Mouse (Mus musculus) lung, postnatal 25 days (tissue): ENCODE data around the gene Eif4b.

ENCODE experiments used
- DNase-seq: peaks from one replicate; pipeline ENCODE4 v3.0.0; 2022; ENCODE audit warnings: low spot score

Eif4b gene

DNA sequence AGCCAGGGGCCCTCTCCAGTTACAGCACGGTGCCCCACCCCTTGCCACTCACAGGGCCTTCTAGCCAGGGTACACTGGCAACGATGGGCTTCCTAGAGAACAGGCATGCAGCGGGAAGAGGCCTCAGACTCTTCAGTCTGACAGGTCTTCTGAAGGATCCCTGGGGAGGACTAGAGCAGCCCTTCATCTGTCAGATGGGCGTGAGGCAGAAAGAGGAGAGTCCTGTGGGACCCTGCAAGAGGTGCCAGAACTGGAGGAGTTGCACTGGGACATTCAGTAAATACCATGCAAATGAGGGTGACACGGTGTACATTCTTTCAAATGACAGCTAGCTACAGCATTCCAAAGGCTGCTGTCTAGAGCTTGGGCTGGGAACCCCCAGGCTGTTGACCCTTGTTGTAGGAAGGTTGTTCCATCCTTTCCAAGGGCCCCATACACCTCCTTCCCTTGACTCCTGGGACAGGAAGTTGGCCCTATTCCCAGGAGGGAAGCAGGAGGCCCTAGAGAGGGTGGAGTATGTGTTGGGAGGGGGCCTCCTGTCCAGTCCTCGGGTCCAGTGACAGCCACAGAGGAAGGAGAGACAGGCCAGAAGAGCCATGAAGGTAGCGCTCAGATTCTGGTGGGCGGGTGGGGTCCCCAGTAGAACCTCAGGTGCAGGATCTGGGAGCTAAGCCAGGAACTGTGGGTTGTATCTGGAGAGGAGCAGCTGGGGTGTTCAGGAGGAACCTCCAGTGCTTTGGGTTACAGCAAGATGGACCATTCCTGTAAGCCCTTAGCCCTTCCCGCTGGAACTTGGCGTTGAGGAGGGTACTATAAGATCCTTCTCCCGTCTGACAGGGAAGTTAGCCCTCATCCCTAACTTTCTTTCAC lies 28.3 kb downstream of the Eif4b start:
- DNase-seq: peak; percentile 91

GRCm38 (mm10) chr15:102102548-102103121 lies 29.1 kb downstream of the Eif4b start:
- peak; percentile 80 for DNase-seq

- peak; percentile 80 for DNase-seq
These were observed 29.9 kb downstream of the Eif4b start for GRCm38 (mm10) chr15:102103371-102103946.

DNA sequence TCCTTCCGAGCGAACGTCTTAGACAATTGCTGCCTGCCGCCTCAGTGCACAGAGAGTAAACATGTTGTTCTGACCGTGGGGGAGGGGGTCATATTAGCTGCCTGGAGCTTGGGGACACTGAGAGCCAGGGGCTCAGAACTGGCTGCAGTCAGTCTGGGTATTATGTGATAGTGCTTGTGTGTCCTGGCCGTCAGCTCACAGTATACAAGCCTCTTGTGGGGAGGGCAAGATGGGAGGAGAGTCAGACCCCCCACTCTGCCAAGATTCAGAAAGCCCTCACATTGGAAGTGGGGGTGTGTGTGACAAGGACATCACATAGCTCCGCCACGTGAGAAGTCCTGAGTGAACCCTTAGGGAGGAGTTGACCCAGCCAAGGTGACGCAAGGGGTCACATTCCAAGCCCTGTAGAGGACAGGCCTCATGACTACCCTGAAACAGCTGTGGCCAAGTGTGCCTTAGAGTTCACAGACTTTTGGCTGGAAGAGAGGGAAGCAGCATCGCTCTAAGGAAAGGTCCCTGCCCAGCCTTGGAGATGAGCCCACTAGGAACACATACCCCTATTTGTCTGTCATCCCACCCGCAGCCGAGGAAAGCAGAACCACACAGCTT lies 30.5 kb downstream of the Eif4b start:
- peak; percentile 93 for DNase-seq

DNA sequence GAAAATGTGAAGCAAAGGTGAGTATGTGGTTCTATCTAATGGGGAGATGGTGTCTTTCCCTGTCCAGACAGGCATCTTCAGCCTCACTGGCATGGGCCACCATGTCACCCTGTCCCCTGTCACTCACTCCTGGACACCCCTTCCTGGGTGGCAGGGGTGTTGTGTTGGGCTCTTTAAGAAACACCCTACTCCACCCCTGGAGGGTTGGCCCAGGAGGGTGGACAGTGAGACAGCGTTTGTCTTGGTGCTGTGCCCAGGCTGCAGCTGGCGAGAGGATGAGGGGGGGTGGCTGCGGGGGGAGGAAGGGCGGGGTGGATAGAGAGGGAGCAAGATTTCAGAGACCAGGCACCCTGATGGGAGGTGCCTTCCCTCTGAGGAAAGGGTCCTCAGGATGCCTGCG lies 31.8 kb downstream of the Eif4b start:
- peak; percentile 86 for DNase-seq

DNA sequence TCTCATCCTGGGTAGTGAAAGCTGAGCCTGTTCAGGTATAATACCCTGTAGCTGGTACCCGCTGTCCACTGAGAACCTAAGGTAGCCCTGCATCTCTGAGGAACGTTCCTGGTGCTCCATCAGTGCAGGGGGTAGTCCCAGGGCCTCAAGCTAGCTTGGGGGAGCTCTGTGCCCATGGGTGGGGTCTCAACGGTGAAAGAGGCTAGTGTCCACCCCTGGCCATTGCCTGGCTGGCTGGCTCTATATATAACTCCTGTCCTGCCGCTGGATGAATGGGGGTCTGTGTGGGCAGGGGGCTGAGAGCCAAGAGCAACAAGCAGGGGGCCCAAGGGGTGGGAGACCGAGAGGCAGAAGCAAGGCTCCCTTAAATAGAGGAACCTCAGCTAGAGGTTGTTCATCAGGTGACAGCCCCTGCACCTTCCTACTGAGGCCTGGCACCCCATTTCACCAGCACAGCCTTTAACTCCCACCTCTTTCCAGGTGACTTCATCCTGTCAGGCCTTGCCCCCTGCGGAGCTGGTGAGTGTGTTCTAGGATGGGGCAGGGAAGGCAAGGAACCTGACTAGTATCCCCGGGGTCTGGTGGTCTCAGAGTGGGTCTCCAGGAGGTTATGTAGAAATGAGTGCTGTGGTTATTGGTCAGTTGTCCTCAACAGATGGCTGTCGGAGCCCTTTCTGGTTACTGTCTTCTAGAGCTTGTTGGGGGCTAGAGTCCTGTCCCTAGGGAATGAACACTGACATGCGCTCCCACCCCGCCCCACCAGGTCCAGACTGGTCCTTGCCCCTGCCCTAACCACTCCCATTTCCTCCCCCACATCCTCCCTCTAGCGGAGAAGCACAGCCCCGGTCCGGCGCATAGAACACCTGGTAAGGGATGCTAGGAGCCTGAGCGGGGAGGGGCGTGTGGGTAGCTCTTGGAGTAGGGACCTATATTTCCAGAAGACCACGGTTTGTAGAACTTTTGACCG lies 32.5 kb downstream of the Eif4b start:
- DNase-seq: no peak

GRCm38 (mm10) chr15:102106754-102107456 lies 33.3 kb downstream of the Eif4b start:
- no peak for DNase-seq

- DNase-seq: no peak
These were observed 34.4 kb downstream of the Eif4b start for GRCm38 (mm10) chr15:102107689-102108573.

DNA sequence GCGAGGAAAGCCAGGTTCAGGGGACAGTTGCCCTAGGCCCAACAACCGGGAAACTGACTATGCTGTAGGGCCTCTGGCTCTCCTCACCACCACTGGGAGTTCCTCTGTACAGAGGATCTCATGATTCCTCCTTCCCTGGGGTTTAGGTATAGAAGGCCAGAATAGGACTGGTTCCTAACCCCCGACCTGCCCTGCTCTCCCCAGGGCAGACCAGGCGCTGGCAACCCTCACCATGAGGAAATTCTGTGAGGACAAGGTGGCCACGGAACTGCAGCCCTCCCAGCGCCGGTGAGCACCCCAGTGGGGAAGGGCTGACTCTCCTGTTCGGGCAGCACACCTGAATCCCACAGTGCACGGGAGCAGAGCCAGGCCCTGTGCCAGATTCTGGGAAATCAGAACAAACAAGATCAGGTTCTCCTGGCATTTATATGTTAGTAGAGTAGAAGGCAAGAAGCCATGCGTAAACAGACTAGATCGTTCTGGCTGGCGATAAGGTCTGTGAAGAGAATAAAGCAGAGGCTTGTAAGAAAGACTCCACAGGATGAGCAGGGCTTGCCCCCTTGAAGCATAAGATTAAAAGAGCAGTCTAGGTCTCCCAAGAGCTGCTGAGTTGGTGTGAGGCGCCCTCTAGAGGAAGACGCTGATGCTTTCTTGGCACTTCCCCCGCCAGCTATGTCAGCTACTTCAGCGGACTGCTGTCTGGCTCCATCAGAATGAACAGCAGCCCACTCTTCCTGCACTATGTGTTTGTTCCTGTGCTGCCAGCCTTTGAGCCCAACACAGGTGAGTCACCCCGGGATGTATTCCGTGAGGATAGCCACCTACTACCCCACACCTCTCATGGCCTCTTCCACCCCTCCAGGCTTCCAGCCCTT lies 35.3 kb downstream of the Eif4b start:
- DNase-seq: peak; percentile 79

- DNase-seq: no peak
These were observed 36.7 kb downstream of the Eif4b start for GRCm38 (mm10) chr15:102110271-102110670.

GRCm38 (mm10) chr15:102110701-102111494 lies 37.3 kb downstream of the Eif4b start:
- DNase-seq: no peak

- no peak for DNase-seq
These were observed 37.9 kb downstream of the Eif4b start for GRCm38 (mm10) chr15:102111495-102111829.

DNA sequence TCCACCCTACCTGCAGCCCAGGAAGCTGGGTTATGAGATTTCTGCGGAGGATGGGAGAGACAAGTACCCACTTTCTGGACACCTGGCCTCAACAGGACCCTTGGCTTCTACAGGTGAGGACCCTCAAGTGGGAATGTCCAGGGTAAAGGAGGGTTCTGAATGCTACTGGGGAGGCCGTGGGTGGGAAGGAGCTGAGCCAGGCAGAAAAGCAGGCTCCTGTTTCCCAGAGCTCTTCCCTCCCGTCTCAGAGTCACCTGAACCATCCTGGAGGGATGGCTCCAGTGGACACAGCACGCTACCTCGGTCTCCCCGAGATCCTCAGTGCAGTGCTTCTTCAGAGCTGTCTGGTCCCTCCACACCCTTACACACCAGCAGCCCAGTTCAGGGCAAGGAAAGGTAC lies 38.6 kb downstream of the Eif4b start:
- no peak for DNase-seq

DNA sequence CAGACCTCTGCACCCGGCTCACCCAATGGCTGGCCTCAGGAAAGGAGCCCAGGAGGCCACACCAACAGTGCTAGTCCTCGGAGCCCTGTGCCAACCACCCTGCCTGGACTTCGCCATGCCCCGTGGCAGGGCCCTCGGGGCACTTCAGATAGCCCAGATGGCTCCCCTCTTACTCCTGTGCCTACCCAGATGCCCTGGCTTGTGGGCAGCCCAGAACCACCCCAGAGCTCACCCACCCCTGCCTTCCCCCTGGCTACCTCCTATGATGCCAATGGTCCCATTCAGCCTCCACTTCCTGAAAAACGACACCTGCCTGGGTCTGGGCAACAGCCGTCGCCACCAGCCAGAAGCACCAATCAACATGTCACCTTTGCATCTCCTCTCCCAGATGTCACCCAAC lies 39.3 kb downstream of the Eif4b start:
- no peak for DNase-seq

- DNase-seq: no peak
These were observed 40.1 kb downstream of the Eif4b start for GRCm38 (mm10) chr15:102113674-102114073.

DNA sequence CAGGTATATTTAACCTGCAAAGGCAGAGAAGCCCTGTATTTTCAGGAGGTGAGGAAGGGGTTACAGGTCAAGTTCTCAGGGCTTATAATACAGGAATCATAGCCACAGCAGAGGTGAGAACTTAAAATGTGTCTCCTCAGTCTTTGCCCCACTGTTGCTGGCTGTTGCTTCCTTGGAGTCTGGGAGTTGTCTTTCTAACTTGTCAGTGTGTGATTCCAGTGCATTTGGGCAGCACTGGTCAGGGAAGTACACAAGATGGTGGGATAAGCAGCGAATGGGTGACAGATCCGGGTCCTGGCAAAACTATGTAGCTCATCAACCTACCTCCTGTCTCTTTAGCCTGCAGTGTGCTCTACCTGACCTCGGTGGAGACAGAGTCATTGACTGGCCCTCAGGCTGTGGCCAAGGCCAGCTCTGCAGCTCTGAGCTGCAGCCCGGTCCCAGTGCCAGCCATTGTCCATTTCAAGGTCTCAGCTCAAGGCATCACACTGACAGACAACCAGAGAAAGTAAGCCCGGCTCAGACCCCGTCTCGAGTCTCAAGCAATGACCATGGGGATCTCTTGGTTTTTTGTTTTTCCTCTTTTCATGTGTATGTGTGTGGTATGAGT lies 41.2 kb downstream of the Eif4b start:
- no peak for DNase-seq

DNA sequence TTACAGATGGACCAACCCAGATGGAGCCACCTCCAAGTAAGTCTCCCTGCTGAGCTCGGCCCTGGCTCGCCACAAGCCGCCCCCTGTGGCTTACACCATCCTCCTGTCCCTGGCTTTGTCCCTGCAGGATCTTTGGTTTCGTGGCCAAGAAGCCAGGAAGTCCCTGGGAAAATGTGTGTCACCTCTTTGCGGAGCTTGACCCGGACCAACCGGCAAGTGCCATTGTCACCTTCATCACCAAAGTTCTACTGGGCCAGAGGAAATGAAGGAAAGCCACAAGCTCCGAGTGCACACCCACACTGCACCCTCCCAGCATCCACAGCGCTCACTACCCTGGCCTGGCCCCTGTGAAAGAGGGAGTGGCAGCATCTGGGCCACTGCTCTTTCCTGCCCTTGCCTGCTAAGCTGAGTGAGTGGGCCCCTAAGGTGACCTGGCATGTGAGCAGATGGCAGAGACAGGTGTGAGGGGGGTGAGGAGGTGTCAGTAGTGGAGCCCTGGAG lies 42.2 kb downstream of the Eif4b start:
- no peak for DNase-seq
